Mouse (Mus musculus) thymus, adult 2 months (tissue): ENCODE results near the gene Agfg2.

ENCODE experiments used
- CTCF ChIP-seq: fragments of 200-500 bp; IDR thresholded peaks from 2 replicates; pipeline ENCODE4 v1.5.1; 2012; ENCODE audit warnings: mild to moderate bottlenecking, control low read depth, low read length, moderate library complexity, borderline replicate concordance; ENCODE audit not compliant: control insufficient read depth, poor library complexity, insufficient read depth; ENCODE audit errors: extremely low read depth
- POLR2A ChIP-seq: fragments of 200-500 bp; IDR thresholded peaks from 2 replicates; pipeline ENCODE4 v1.6.1; 2012; ENCODE audit warnings: mild to moderate bottlenecking, low read length, control low read depth, moderate library complexity; ENCODE audit not compliant: control insufficient read depth, poor library complexity, insufficient read depth; ENCODE audit errors: extremely low read depth

DNA sequence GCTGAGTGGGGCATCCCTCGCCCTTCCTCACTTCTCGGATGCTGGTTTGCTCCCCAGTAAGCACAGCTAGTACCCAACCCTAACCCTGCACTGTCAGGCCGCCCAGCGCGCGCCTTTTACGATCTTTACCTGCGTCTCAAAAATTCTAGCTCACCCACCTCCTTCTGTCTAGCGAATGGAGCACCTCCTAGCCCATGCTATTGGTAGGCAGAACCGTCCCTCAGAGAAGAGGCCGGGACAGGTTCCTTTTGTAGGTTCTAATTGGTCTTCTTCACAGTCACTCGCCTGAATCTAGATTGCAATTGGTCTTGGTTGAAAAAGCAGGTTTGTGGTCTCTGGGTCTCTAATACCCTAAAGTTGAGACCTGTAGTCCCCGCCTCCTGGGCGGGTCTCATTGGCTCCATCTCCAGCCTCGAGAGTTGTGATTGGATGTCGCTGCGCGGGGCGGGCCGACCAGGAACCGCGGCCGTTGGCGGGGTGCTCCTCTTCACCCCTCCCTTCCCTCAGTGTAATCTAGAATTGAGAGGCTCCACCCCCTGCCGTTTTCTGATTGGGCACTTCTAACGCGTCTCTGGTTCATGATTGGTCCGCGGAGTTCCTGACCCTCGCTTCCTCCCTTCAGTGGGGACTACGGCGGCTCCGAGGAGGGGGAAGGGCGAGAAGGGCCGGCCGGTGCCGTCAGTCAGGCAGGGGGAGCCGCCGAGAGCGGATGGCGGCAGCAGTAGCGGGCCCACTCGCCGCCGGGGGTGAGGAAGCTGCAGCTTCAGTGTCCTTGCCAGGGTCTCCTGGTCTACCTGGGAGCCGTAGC is 55.8 kb downstream of the Agfg2 start, which contains the start of the genes Fbxo24, Lrch4 and Gm20605:
- peak; percentile 97 for TF ChIP-seq POLR2A
- 0 out of 2 replicates have a peak, but pooled peaks have one; percentile 38 for TF ChIP-seq CTCF
